Comparison of ENCODE assay signal across 17 mouse cellular contexts in the genomic region with DNA sequence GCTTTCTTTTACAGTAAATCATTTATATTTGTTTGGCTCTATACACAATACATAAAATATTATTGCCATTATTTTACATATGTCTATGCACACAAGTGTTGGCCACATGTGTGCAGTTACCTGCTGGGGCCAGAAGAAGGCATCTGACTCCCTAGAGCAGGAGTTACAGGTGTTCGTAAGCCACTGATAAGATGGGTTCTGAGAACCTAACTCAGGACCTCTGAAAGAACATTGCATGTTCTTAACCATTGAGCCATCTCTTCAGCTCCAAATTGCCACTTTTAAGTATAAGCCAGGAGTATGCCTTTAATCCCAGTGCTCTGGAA. TPM values are rescaled to one million over a fixed set of nuclear protein-coding genes. Genes with fewer than 3 reads are reported as not detected.
"Had no signal": no experiment of that assay in that cellular context is flagged by ENCODE, and none has a peak within 500 bp of the region (broad histone marks: within the 10 kb centered on the region; RNA-seq: fewer than 3 reads in every experiment).

No protein-coding gene starts in this region.

- H3K9me3 ChIP-seq: limb, embryonic 10.5 days; midbrain, embryonic 15.5 days; neural tube, embryonic 12.5 days had no signal

- H3K4me3 ChIP-seq: layer of hippocampus, adult 2 months; left cerebral cortex, adult 2 months; limb, embryonic 10.5 days; midbrain, embryonic 15.5 days; neural tube, embryonic 12.5 days had no signal

- H3K9ac ChIP-seq: midbrain, embryonic 15.5 days; neural tube, embryonic 12.5 days had no signal

- H3K4me1 ChIP-seq: limb, embryonic 10.5 days; midbrain, embryonic 15.5 days; neural tube, embryonic 12.5 days had no signal

- ATAC-seq: lung, postnatal 0 days; midbrain, embryonic 15.5 days had no signal

- DNase-seq: kidney, adult 18-20 months; kidney, postnatal 10 days; kidney, postnatal 4 days; lung, adult 2 months; lung, postnatal 36 days; retina, postnatal 1 day; right cerebral cortex, postnatal 4 days; spleen, adult 18-20 months; thymus, adult 2 months; thymus, postnatal 36 days had no signal

- H3K36me3 ChIP-seq: limb, embryonic 10.5 days; midbrain, embryonic 15.5 days; neural tube, embryonic 12.5 days had no signal

- H3K27me3 ChIP-seq: midbrain, embryonic 15.5 days; neural tube, embryonic 12.5 days had no signal

- H3K27ac ChIP-seq: layer of hippocampus, adult 2 months; left cerebral cortex, adult 2 months; limb, embryonic 10.5 days; midbrain, embryonic 15.5 days; neural tube, embryonic 12.5 days had no signal

- H3K4me2 ChIP-seq: midbrain, embryonic 11.5 days; midbrain, embryonic 15.5 days; neural tube, embryonic 12.5 days had no signal

RNA-seq across cellular contexts. Expression of gene C5ar2, which starts 3.0 kb away (rescaled TPM):
- polyA plus RNA-seq: midbrain, embryonic 15.5 days had no signal
